Mouse (Mus musculus): Measurements from ENCODE around the gene Dock9. TPM values are rescaled to one million over a fixed set of nuclear protein-coding genes. Genes with fewer than 3 reads are reported as not detected.

Dock9 gene
- polyA plus RNA-seq, 1 experiment from 2014 or later: 4.8 TPM

- H3K9me3 ChIP-seq: no peaks in the 10 kb centered on the region
- ATAC-seq (ENCODE audit: extremely low read depth, insufficient number of reproducible peaks, low FRiP score, low TSS enrichment): no peak
- H3K4me2 ChIP-seq: no peak overlapping the region
- no peak overlapping the region for H3K9ac ChIP-seq
- H3K27ac ChIP-seq (replicated peaks): no peak overlapping the region
- 73% methylated on average over 4 of the region's 4 CpGs for WGBS
- peaks cover 26% of the 10 kb centered on the region for H3K36me3 ChIP-seq
- H3K27me3 ChIP-seq (replicated peaks): no peaks in the 10 kb centered on the region
- no peak overlapping the region for H3K4me3 ChIP-seq
- H3K4me1 ChIP-seq: no peaks in the 10 kb centered on the region
These were observed 179.8 kb downstream of the Dock9 start for GRCm38 (mm10) chr14:121617645-121618390.

- Histone ChIP-seq H3K36me3 (peaks cover 9% of the 10 kb centered on the region), H3K9ac (no peak overlapping the region), H3K4me2 (no peak overlapping the region), H3K9me3 (no peaks in the 10 kb centered on the region), H3K27me3 (replicated peaks) (no peaks in the 10 kb centered on the region), H3K27ac (replicated peaks) (no peak overlapping the region), H3K4me3 (no peak overlapping the region), H3K4me1 (0 out of 2 replicates have a peak, but pooled peaks cover 9% of the 10 kb centered on the region)
- 80% methylated on average over 10 of the region's 10 CpGs for WGBS
- no peak for ATAC-seq (ENCODE audit: extremely low read depth, insufficient number of reproducible peaks, low FRiP score, low TSS enrichment)
These were observed 182.2 kb downstream of the Dock9 start for GRCm38 (mm10) chr14:121615431-121615830.

- Histone ChIP-seq H3K27ac (replicated peaks) (no peak overlapping the region), H3K4me1 (0 out of 2 replicates have a peak, but pooled peaks cover 9% of the 10 kb centered on the region), H3K27me3 (replicated peaks) (no peaks in the 10 kb centered on the region), H3K4me3 (no peak overlapping the region), H3K9ac (no peak overlapping the region), H3K9me3 (no peaks in the 10 kb centered on the region), H3K4me2 (no peak overlapping the region), H3K36me3 (peaks cover 6% of the 10 kb centered on the region; the same call in 1 of the 2 replicates)
- 75% methylated on average over 6 of the region's 6 CpGs for WGBS
- no peak for ATAC-seq (ENCODE audit: extremely low read depth, insufficient number of reproducible peaks, low FRiP score, low TSS enrichment)
These were observed 183.0 kb downstream of the Dock9 start for GRCm38 (mm10) chr14:121614461-121615170.

GRCm38 (mm10) chr14:121613490-121613889 lies 184.1 kb downstream of the Dock9 start:
- Histone ChIP-seq H3K27me3 (replicated peaks) (no peaks in the 10 kb centered on the region), H3K4me2 (no peak overlapping the region), H3K9me3 (no peaks in the 10 kb centered on the region), H3K4me1 (peaks cover 9% of the 10 kb centered on the region; the same call in 1 of the 2 replicates), H3K4me3 (no peak overlapping the region), H3K36me3 (no peaks in the 10 kb centered on the region), H3K27ac (replicated peaks) (no peak overlapping the region), H3K9ac (no peak overlapping the region)
- WGBS: 59% methylated on average over 3 of the region's 3 CpGs
- no peak for ATAC-seq (ENCODE audit: extremely low read depth, insufficient number of reproducible peaks, low FRiP score, low TSS enrichment)

GRCm38 (mm10) chr14:121612926-121613325 lies 184.7 kb downstream of the Dock9 start:
- 81% methylated on average over 4 of the region's 4 CpGs for WGBS
- no peak for ATAC-seq (ENCODE audit: extremely low read depth, insufficient number of reproducible peaks, low FRiP score, low TSS enrichment)
- H3K4me2 ChIP-seq: no peak overlapping the region

DNA sequence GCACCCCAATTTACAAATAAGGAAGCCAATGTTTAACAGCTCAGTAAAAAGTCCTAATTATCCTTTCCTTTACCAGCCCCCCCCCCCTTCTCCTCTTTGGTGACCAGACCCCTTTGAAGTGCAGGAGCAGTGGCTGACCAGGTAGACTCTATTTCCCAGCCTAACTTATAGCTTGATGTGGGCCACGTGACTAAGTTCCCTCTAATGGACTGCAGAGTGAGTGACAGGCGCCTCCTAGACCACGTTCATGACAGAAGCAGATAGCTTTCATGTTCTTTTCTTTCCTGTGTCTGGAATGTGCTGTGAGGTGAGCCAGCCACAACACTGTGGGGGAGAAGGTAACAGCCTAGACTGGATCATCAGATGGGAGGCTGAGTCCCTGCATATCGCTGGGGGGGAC lies 186.1 kb downstream of the Dock9 start:
- H3K27me3 ChIP-seq (replicated peaks): no peaks in the 10 kb centered on the region
- H3K4me2 ChIP-seq: no peak overlapping the region
- peaks cover 19% of the 10 kb centered on the region for H3K4me1 ChIP-seq
- no peaks in the 10 kb centered on the region for H3K36me3 ChIP-seq
- H3K9ac ChIP-seq: no peak overlapping the region
- no peaks in the 10 kb centered on the region for H3K9me3 ChIP-seq
- ATAC-seq (ENCODE audit: extremely low read depth, insufficient number of reproducible peaks, low FRiP score, low TSS enrichment): no peak
- WGBS: 47% methylated on average over 4 of the region's 4 CpGs
- no peak overlapping the region for H3K27ac ChIP-seq (replicated peaks)
- no peak overlapping the region for H3K4me3 ChIP-seq

More at GRCm38 (mm10) chr14:121612926-121613325, 184.7 kb downstream of the Dock9 start:
- Histone ChIP-seq H3K9ac (no peak overlapping the region), H3K4me1 (peaks cover 11% of the 10 kb centered on the region), H3K9me3 (no peaks in the 10 kb centered on the region), H3K27me3 (replicated peaks) (no peaks in the 10 kb centered on the region), H3K4me3 (no peak overlapping the region), H3K27ac (replicated peaks) (no peak overlapping the region), H3K36me3 (no peaks in the 10 kb centered on the region)

- no peak overlapping the region for H3K4me2 ChIP-seq
- peaks cover 24% of the 10 kb centered on the region for H3K4me1 ChIP-seq
- no peak overlapping the region for H3K27ac ChIP-seq (replicated peaks)
- no peaks in the 10 kb centered on the region for H3K9me3 ChIP-seq
- no peaks in the 10 kb centered on the region for H3K36me3 ChIP-seq
- H3K4me3 ChIP-seq: no peak overlapping the region
- no peaks in the 10 kb centered on the region for H3K27me3 ChIP-seq (replicated peaks)
- no peak overlapping the region for H3K9ac ChIP-seq
- ATAC-seq (ENCODE audit: extremely low read depth, insufficient number of reproducible peaks, low FRiP score, low TSS enrichment): no peak
- WGBS: 88% methylated on average over 4 of the region's 4 CpGs
These were observed 186.5 kb downstream of the Dock9 start for GRCm38 (mm10) chr14:121611098-121611497.

- peaks cover 25% of the 10 kb centered on the region for H3K4me1 ChIP-seq
- peak overlapping the region; percentile 48 for H3K4me2 ChIP-seq
- no peak overlapping the region for H3K4me3 ChIP-seq
- no peaks in the 10 kb centered on the region for H3K9me3 ChIP-seq
- no peak overlapping the region for H3K9ac ChIP-seq
- H3K27ac ChIP-seq (replicated peaks): no peak overlapping the region
- no peaks in the 10 kb centered on the region for H3K27me3 ChIP-seq (replicated peaks)
- 9% methylated on average over 5 of the region's 5 CpGs for WGBS
- no peak for ATAC-seq (ENCODE audit: extremely low read depth, insufficient number of reproducible peaks, low FRiP score, low TSS enrichment)
- peaks cover 6% of the 10 kb centered on the region; the same call in 1 of the 2 replicates for H3K36me3 ChIP-seq
These were observed 189.1 kb downstream of the Dock9 start for GRCm38 (mm10) chr14:121608522-121608921.

DNA sequence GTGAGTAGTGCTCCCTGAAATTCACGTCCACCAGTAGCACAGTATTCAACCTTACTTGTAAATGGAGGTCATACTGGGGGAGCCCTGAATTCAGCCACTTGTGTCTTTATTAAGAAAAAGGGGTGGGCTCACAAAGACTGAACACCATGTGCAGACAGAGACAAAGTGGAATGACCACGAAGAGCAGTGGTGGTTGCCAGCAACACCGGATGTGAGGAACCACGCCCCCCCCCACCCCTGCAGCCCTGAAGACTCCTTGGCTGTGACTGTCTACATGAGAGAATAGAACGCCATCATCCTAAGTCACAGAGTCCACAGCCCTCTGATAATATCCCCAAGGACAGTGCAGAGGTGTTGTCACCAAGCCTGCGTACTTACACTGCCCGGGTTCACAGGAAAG lies 191.2 kb downstream of the Dock9 start:
- WGBS: 56% methylated on average over 7 of the region's 7 CpGs
- Histone ChIP-seq H3K27me3 (replicated peaks) (no peaks in the 10 kb centered on the region), H3K9ac (no peak overlapping the region), H3K27ac (replicated peaks) (no peak overlapping the region), H3K9me3 (no peaks in the 10 kb centered on the region), H3K4me3 (no peak overlapping the region), H3K4me1 (peaks cover 19% of the 10 kb centered on the region), H3K36me3 (peaks cover 8% of the 10 kb centered on the region; the same call in 1 of the 2 replicates), H3K4me2 (peak overlapping the region; percentile 36; the same call in 1 of the 2 replicates)
- no peak for ATAC-seq (ENCODE audit: extremely low read depth, insufficient number of reproducible peaks, low FRiP score, low TSS enrichment)

DNA sequence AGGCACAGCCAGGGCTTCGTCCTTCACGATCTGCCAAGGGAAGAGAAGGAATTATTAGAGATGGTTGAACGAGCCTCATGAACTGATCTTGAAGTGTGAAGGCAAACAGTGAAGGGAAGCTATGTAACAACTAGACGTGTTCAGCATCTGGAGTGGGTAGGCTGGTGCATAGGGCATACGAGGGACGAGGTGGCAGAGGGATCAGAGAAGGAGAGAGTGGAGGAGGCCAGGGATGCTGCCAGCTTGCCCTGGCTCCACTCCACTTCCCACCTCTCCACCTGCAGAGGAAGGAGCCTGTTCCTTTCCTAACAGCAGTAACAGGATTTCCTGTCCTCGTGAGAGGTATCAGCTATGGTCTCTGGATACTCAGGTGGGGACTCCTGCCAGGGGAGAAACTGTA lies 192.4 kb downstream of the Dock9 start:
- 75% methylated on average over 7 of the region's 7 CpGs for WGBS

GRCm38 (mm10) chr14:121604565-121604964 lies 193.1 kb downstream of the Dock9 start:
- H3K36me3 ChIP-seq: peaks cover 10% of the 10 kb centered on the region; the same call in 1 of the 2 replicates
- no peak overlapping the region for H3K4me3 ChIP-seq
- no peak overlapping the region for H3K27ac ChIP-seq (replicated peaks)
- H3K4me1 ChIP-seq: peaks cover 17% of the 10 kb centered on the region
- no peak overlapping the region for H3K4me2 ChIP-seq
- WGBS: 77% methylated on average over 4 of the region's 4 CpGs
- H3K27me3 ChIP-seq (replicated peaks): no peaks in the 10 kb centered on the region
- no peak for ATAC-seq (ENCODE audit: extremely low read depth, insufficient number of reproducible peaks, low FRiP score, low TSS enrichment)
- no peak overlapping the region for H3K9ac ChIP-seq
- no peaks in the 10 kb centered on the region for H3K9me3 ChIP-seq

More for the DNA sequence above, 192.4 kb downstream of the Dock9 start:
- peaks cover 17% of the 10 kb centered on the region for H3K4me1 ChIP-seq
- no peak overlapping the region for H3K4me2 ChIP-seq
- H3K36me3 ChIP-seq: peaks cover 8% of the 10 kb centered on the region; the same call in 1 of the 2 replicates
- no peaks in the 10 kb centered on the region for H3K9me3 ChIP-seq
- no peaks in the 10 kb centered on the region for H3K27me3 ChIP-seq (replicated peaks)
- no peak overlapping the region for H3K4me3 ChIP-seq
- no peak for ATAC-seq (ENCODE audit: extremely low read depth, insufficient number of reproducible peaks, low FRiP score, low TSS enrichment)
- no peak overlapping the region for H3K27ac ChIP-seq (replicated peaks)
- no peak overlapping the region for H3K9ac ChIP-seq
